Mouse (Mus musculus) intestine, embryonic 16.5 days (tissue): ENCODE results near the gene Rpl22l1. TPM values are rescaled to one million over a fixed set of nuclear protein-coding genes. Genes with fewer than 3 reads are reported as not detected.
"Not testable (repeated sequence)": the region's sequence is repeated elsewhere in the genome, so short reads cannot be mapped to it uniquely, and the experiment has no call there.

Source experiments
- ATAC-seq: fragments of 200-750 bp; cut with Nextera tagmentation; 2 replicates; pipeline ENCODE4 v1.8.0; 2017; ENCODE audit warnings: moderate TSS enrichment, moderate library complexity
- H3K27ac ChIP-seq: fragments of 300-500 bp; sonication (generic); 2 replicates; pipeline ENCODE4 v1.5.1; 2014; ENCODE audit warnings: mild to moderate bottlenecking, low read length
- H3K27me3 ChIP-seq: fragments of 300-500 bp; sonication (generic); replicated peaks from 2 replicates; pipeline ENCODE4 v1.6.1; 2014; ENCODE audit warnings: low read length, control low read depth, mixed read lengths; ENCODE audit not compliant: control insufficient read depth, insufficient read depth
- H3K36me3 ChIP-seq: fragments of 300-500 bp; sonication (generic); 2 replicates; pipeline ENCODE4 v1.6.1; 2014; ENCODE audit warnings: low read length, control low read depth; ENCODE audit not compliant: control insufficient read depth, insufficient read depth
- H3K4me1 ChIP-seq: fragments of 300-500 bp; sonication (generic); 2 replicates; pipeline ENCODE4 v1.6.1; 2014; ENCODE audit warnings: low read length, control low read depth, mixed read lengths; ENCODE audit not compliant: control insufficient read depth, insufficient read depth
- H3K4me2 ChIP-seq: fragments of 300-500 bp; sonication (generic); 2 replicates; pipeline ENCODE4 v1.6.1; 2014; ENCODE audit warnings: low read depth, low read length, control low read depth
- H3K4me3 ChIP-seq: fragments of 300-500 bp; sonication (generic); 2 replicates; pipeline ENCODE4 v1.5.1; 2014; ENCODE audit warnings: mild to moderate bottlenecking, low read length
- H3K9ac ChIP-seq: fragments of 300-500 bp; sonication (generic); 2 replicates; pipeline ENCODE4 v1.6.1; 2014; ENCODE audit warnings: low read depth, low read length
- H3K9me3 ChIP-seq: fragments of 300-500 bp; sonication (generic); 2 replicates; pipeline ENCODE4 v1.6.1; 2016; ENCODE audit warnings: low read length, control low read depth; ENCODE audit not compliant: control insufficient read depth
- WGBS: fragments of 180-500 bp; shearing (Covaris S2); extraction: QIAGEN DNeasy Blood & Tissue Kit; methylation state at CpG from one replicate; pipeline ENCODE4 v1.1.7; 2014; 5-methylcytosine and 5-hydroxymethylcytosine counted together
- polyA plus RNA-seq: library from polyadenylated mRNA; unstranded; fragments of >200 nt; fragmentation: Nextera tagmentation; extraction: Ambion mirVana; gene quantifications from 2 replicates; pipeline ENCODE4 v1.2.1, GENCODE M21; 2015

The Rpl22l1 gene
- polyA plus RNA-seq, 1 experiment from 2014 or later: 343 TPM

DNA sequence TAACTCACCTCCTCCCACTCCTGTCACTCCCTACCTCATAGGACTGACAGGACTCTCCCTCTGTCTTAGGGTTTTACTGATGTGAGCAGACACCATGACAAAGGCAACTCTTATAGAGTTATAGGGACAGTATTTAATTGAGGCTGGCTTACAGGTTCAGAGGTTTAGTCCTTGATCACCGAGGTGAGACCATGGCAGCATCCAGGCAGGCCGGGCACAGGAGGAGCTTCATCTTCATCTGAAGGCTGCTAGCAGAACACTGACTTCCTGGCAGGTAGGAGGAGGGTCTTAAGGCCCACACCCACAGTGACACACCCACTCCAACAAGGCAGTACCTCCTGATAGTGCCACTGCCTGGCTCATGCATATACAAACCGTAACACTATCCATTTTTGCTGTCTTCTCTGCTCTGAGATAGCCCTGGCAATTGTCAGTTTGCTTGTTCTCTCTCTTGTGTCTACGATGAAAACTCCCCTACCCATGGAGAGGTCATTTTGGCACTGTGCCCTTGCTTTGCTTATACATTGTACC, 10.8 kb downstream of the Rpl22l1 start:
- Histone ChIP-seq H3K9me3 (no peaks in the 10 kb centered on the region), H3K36me3 (no peaks in the 10 kb centered on the region), H3K27me3 (no peaks in the 10 kb centered on the region), H3K27ac (no peak overlapping the region), H3K4me2 (no peak overlapping the region), H3K4me1 (no peaks in the 10 kb centered on the region), H3K9ac (no peak overlapping the region), H3K4me3 (no peak overlapping the region)
- WGBS: 68% methylated on average over 4 of the region's 4 CpGs
- ATAC-seq: no peak

DNA sequence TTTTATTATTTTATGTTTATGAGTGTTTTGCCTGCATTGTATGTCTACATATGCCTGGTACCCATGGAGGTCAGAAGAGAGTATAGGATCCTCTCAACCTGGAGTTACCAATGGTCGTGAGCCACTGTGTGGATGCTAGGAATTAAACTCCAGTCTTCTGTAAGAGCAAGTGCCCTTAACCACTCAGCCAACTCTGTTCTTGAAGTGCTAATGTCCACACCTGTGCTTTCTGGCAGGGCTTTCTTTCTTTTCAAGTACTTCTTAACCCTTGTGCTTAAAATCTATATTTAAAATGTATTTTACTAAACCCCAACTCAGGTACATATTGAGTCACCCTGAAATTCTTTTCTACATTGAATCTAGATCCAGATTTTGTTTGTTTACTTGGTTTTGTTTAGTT, 21.0 kb downstream of the Rpl22l1 start:
- Histone ChIP-seq H3K4me2 (no peak overlapping the region), H3K36me3 (no peaks in the 10 kb centered on the region), H3K4me1 (no peaks in the 10 kb centered on the region), H3K27me3 (no peaks in the 10 kb centered on the region), H3K9ac (no peak overlapping the region), H3K4me3 (no peak overlapping the region), H3K9me3 (no peaks in the 10 kb centered on the region), H3K27ac (no peak overlapping the region)
- ATAC-seq: no peak
- 83% methylated on average over 1 of the region's 1 CpGs for WGBS

DNA sequence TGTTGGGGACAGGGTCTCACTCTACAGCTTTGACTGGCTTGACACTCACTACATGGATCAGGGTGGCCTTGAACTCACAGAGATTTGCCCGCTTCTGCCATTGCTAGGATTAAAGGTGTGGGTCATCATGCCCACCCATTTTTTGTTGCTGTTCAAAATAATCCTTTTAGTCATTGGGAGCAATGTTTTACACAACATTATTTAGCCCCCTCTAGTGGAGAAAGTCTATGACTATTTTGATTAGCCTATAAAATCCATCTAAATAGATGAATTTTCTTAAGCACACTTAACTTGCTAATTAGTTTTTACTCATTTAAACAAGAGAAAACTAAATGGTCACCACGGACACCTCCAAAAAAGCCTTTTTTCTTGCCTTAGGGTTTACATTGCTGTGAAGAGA, 22.4 kb downstream of the Rpl22l1 start:
- no peak overlapping the region for H3K9ac ChIP-seq
- no peak overlapping the region for H3K4me3 ChIP-seq
- no peaks in the 10 kb centered on the region for H3K9me3 ChIP-seq
- no peak overlapping the region for H3K4me2 ChIP-seq
- H3K27ac ChIP-seq: no peak overlapping the region
- H3K27me3 ChIP-seq: no peaks in the 10 kb centered on the region
- no peak for ATAC-seq
- no peaks in the 10 kb centered on the region for H3K4me1 ChIP-seq
- WGBS: 80% methylated on average over 2 of the region's 2 CpGs
- H3K36me3 ChIP-seq: no peaks in the 10 kb centered on the region

DNA sequence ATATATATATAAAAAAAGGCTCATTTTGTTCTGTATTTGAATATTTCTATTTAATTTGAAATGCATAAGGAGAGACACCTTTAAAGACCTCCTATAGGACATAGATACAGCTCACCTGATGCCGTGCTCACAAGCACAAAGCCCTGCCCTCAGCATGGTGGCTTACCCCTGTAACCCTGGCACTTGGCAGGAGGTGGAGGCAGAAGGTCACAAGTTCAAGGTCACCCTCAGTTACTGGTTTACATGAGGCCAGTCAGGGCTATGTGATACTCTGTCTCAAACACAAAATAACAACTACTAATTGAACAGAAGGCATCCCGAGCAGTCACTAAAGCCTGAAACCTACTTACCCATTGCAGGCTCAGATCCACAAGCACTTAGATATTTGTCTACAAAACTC, 24.2 kb downstream of the Rpl22l1 start:
- Histone ChIP-seq H3K36me3 (no peaks in the 10 kb centered on the region), H3K4me1 (no peaks in the 10 kb centered on the region), H3K27ac (no peak overlapping the region), H3K4me2 (no peak overlapping the region), H3K9me3 (no peaks in the 10 kb centered on the region), H3K4me3 (no peak overlapping the region), H3K27me3 (no peaks in the 10 kb centered on the region), H3K9ac (no peak overlapping the region)
- ATAC-seq: no peak
- 95% methylated on average over 2 of the region's 2 CpGs for WGBS

DNA sequence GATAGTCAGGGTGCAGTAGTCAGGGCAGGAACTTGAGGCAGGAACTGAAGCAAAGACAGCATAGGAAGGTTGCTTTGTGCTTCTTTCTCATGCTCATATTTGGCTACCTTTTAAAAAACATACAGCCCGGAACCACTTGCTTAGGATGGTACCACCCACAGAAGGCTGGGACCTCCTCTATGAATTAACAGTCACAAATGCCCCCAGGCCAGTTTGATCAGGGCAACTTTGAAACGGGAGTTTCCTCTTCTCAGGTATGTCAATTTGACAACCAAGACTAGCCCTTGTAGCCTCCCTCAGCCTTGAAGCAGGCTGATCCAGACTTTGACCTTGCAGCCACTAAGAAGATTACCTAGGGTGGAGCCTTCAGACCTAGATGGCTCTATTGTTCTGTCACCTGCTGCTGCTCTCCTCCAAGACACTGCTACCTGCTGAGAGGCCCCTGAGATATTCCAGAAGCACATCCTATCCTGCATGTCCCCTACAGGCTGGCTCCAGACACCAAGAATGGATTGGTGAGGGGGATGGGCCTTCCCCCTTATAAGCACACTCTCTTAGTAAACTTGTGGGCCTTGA, 31.6 kb downstream of the Rpl22l1 start:
- peak; percentile 77 for ATAC-seq
- Histone ChIP-seq H3K27me3 (no peaks in the 10 kb centered on the region), H3K9ac (no peak overlapping the region), H3K4me1 (no peaks in the 10 kb centered on the region), H3K9me3 (no peaks in the 10 kb centered on the region), H3K36me3 (no peaks in the 10 kb centered on the region), H3K27ac (no peak overlapping the region), H3K4me3 (no peak overlapping the region), H3K4me2 (no peak overlapping the region)
- 67% methylated on average over 2 of the region's 2 CpGs for WGBS

DNA sequence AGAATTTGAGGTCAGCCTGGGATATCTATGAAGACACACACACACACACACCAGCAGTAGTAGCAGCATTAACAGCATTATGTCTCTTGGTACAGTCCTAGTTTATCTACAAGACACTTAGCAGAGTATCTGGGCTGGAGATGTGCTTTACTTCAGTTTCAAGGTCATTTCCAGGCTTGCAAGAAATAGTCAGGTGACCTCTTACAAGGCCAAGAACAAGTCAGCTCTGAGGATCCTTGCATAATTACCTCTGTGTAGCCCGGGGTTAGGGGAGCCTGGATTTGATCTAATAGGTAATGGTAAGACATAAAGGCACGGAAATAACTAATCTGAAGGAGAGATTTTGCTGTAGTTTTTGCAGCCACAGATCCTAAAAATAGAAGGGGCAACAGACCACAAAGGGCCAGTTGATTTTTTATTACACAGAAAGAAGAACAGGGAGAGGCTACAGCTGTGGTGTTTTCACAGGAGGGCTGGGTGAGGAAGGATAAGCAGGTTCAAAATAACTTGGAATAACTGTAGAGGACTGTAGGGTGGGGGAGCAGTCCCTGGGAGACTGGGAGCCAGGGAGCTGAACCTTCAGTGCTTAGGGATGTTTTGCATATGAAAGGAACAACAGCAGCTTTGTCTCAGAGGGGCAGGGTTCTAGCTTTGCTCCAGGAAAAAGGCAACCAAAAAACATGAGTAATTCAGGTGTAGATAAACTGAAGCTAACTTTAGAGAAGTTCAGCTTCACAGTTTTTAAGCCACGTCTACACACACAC, 36.8 kb downstream of the Rpl22l1 start:
- ATAC-seq: peak; percentile 76
- no peaks in the 10 kb centered on the region for H3K36me3 ChIP-seq
- no peak overlapping the region for H3K4me3 ChIP-seq
- H3K9ac ChIP-seq: no peak overlapping the region
- no peaks in the 10 kb centered on the region for H3K9me3 ChIP-seq
- WGBS: 24% methylated on average over 3 of the region's 3 CpGs
- no peak overlapping the region for H3K27ac ChIP-seq
- no peaks in the 10 kb centered on the region for H3K27me3 ChIP-seq
- no peaks in the 10 kb centered on the region for H3K4me1 ChIP-seq
- no peak overlapping the region for H3K4me2 ChIP-seq

DNA sequence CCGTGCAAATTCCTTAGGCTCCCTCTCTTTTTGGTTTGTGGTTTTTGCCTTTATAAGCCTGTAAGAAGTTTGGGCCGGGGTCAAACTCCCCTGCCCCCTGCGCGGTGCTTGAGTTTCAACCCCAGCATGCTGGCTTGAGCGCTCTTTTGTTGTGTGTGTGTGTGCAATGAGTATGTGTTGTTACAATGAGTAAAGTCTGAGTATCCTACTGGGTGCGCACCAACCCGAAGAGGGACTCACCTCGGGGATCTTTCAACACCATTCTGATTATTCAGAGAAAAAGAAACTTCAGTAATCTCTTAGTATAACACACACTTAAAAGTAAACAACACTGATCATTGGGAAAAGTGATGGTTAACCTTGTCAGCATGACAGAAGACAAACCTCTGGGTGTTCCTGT, 38.0 kb downstream of the Rpl22l1 start:
- H3K4me1 ChIP-seq: no peaks in the 10 kb centered on the region
- H3K4me2 ChIP-seq: no peak overlapping the region
- H3K9me3 ChIP-seq: no peaks in the 10 kb centered on the region
- no peaks in the 10 kb centered on the region for H3K36me3 ChIP-seq
- 54% methylated on average over 8 of the region's 8 CpGs for WGBS
- H3K27ac ChIP-seq: no peak overlapping the region
- H3K27me3 ChIP-seq: no peaks in the 10 kb centered on the region
- H3K4me3 ChIP-seq: no peak overlapping the region
- no peak for ATAC-seq
- no peak overlapping the region for H3K9ac ChIP-seq

DNA sequence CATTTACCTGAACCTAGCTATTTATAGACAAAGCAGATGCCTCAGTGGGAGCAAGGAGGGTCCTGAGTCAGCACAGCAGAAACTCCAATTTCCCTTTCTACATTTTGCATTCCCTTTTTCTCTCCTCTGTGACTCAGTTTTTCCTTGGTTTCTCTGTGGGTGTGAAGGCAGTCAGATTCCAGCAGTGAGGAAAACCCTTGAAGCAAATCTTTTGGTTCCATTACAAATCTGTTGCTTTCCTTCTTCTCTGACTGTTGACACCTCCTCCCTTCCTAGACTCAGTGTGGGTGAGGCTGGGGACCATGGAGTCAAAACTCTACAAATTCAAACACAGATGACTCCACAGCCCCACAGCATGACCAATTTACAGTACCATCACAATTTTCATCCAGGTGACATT, 41.9 kb downstream of the Rpl22l1 start:
- Histone ChIP-seq H3K27ac (no peak overlapping the region), H3K4me1 (no peaks in the 10 kb centered on the region), H3K4me3 (no peak overlapping the region), H3K4me2 (no peak overlapping the region), H3K9ac (no peak overlapping the region), H3K9me3 (no peaks in the 10 kb centered on the region), H3K27me3 (no peaks in the 10 kb centered on the region), H3K36me3 (no peaks in the 10 kb centered on the region)
- no peak for ATAC-seq

DNA sequence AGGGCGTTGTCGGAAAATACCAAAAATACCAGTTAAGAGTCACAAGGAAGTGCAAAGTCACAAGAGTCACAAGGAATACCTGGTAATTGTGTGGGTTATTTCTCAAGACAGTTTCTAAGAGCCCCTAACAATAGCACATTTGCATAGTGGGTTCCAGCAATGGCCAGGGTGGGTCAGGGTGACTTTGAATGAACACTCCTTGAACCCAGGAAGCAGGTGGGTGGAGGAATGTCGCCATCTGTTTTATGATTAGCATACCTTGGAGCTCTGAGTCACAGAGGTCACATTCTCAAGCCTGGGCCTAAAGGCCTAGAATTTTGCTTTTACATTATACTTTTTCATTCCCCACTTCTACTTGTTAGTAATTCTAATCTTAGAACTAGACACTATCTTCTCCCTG, 46.9 kb downstream of the Rpl22l1 start:
- not testable (repeated sequence) for H3K27ac ChIP-seq, H3K36me3 ChIP-seq, H3K27me3 ChIP-seq, ATAC-seq, H3K4me3 ChIP-seq, H3K4me2 ChIP-seq, H3K9me3 ChIP-seq, H3K4me1 ChIP-seq, H3K9ac ChIP-seq
- 86% methylated on average over 3 of the region's 3 CpGs for WGBS
